Mouse (Mus musculus): ENCODE results near the gene Gm9195.

The Gm9195 gene

GRCm38 (mm10) chr14:72491738-72492137, at the start of gene Gm9195:
Gm9195 (minus strand) TSS chr14:72491838.
- Histone ChIP-seq H3K36me3 (ENCODE audit: control insufficient read depth, insufficient read depth, low read length, poor library complexity, severe bottlenecking) (no peaks in the 10 kb centered on the region), H3K27me3 (ENCODE audit: control insufficient read depth, insufficient read depth, low read length, poor library complexity, severe bottlenecking) (no peaks in the 10 kb centered on the region)
- DNase-seq (ENCODE audit: low read depth, low spot score), result no peak

- peaks cover 3% of the 10 kb centered on the region for H3K36me3 ChIP-seq (ENCODE audit: control insufficient read depth, insufficient read depth, low read length, poor library complexity, severe bottlenecking)
- DNase-seq (ENCODE audit: low read depth, low spot score), result no peak
- no peaks in the 10 kb centered on the region for H3K27me3 ChIP-seq (ENCODE audit: control insufficient read depth, insufficient read depth, low read length, poor library complexity, severe bottlenecking)
Measured at GRCm38 (mm10) chr14:72536392-72537017, 44.9 kb upstream of the Gm9195 start.

GRCm38 (mm10) chr14:72533862-72534261, 42.2 kb upstream of the Gm9195 start:
- H3K27me3 ChIP-seq (ENCODE audit: control insufficient read depth, insufficient read depth, low read length, poor library complexity, severe bottlenecking), result no peaks in the 10 kb centered on the region
- DNase-seq (ENCODE audit: low read depth, low spot score), result no peak
- H3K36me3 ChIP-seq (ENCODE audit: control insufficient read depth, insufficient read depth, low read length, poor library complexity, severe bottlenecking), result no peaks in the 10 kb centered on the region

GRCm38 (mm10) chr14:72532028-72532917, 40.6 kb upstream of the Gm9195 start:
- Histone ChIP-seq H3K36me3 (ENCODE audit: control insufficient read depth, insufficient read depth, low read length, poor library complexity, severe bottlenecking) (no peaks in the 10 kb centered on the region), H3K27me3 (ENCODE audit: control insufficient read depth, insufficient read depth, low read length, poor library complexity, severe bottlenecking) (no peaks in the 10 kb centered on the region)
- no peak for DNase-seq (ENCODE audit: low read depth, low spot score)

GRCm38 (mm10) chr14:72527126-72527525, 35.5 kb upstream of the Gm9195 start:
- H3K27me3 ChIP-seq (ENCODE audit: control insufficient read depth, insufficient read depth, low read length, poor library complexity, severe bottlenecking), result no peaks in the 10 kb centered on the region
- H3K36me3 ChIP-seq (ENCODE audit: control insufficient read depth, insufficient read depth, low read length, poor library complexity, severe bottlenecking), result no peaks in the 10 kb centered on the region
- DNase-seq (ENCODE audit: low read depth, low spot score), result no peak

- DNase-seq (ENCODE audit: low read depth, low spot score), result no peak
- Histone ChIP-seq H3K36me3 (ENCODE audit: control insufficient read depth, insufficient read depth, low read length, poor library complexity, severe bottlenecking) (no peaks in the 10 kb centered on the region), H3K27me3 (ENCODE audit: control insufficient read depth, insufficient read depth, low read length, poor library complexity, severe bottlenecking) (no peaks in the 10 kb centered on the region)
Measured at GRCm38 (mm10) chr14:72519561-72519960, 27.9 kb upstream of the Gm9195 start.

- Histone ChIP-seq H3K36me3 (ENCODE audit: control insufficient read depth, insufficient read depth, low read length, poor library complexity, severe bottlenecking) (no peaks in the 10 kb centered on the region), H3K27me3 (ENCODE audit: control insufficient read depth, insufficient read depth, low read length, poor library complexity, severe bottlenecking) (no peaks in the 10 kb centered on the region)
- no peak for DNase-seq (ENCODE audit: low read depth, low spot score)
Measured at GRCm38 (mm10) chr14:72518786-72519185, 27.1 kb upstream of the Gm9195 start.

GRCm38 (mm10) chr14:72516376-72516775, 24.7 kb upstream of the Gm9195 start:
- no peaks in the 10 kb centered on the region for H3K27me3 ChIP-seq (ENCODE audit: control insufficient read depth, insufficient read depth, low read length, poor library complexity, severe bottlenecking)
- no peak for DNase-seq (ENCODE audit: low read depth, low spot score)
- no peaks in the 10 kb centered on the region for H3K36me3 ChIP-seq (ENCODE audit: control insufficient read depth, insufficient read depth, low read length, poor library complexity, severe bottlenecking)

GRCm38 (mm10) chr14:72506723-72507420, 15.2 kb upstream of the Gm9195 start:
- Histone ChIP-seq H3K27me3 (ENCODE audit: control insufficient read depth, insufficient read depth, low read length, poor library complexity, severe bottlenecking) (no peaks in the 10 kb centered on the region), H3K36me3 (ENCODE audit: control insufficient read depth, insufficient read depth, low read length, poor library complexity, severe bottlenecking) (no peaks in the 10 kb centered on the region)
- no peak for DNase-seq (ENCODE audit: low read depth, low spot score)

- no peak for DNase-seq (ENCODE audit: low read depth, low spot score)
- Histone ChIP-seq H3K36me3 (ENCODE audit: control insufficient read depth, insufficient read depth, low read length, poor library complexity, severe bottlenecking) (no peaks in the 10 kb centered on the region), H3K27me3 (ENCODE audit: control insufficient read depth, insufficient read depth, low read length, poor library complexity, severe bottlenecking) (no peaks in the 10 kb centered on the region)
Measured at GRCm38 (mm10) chr14:72506018-72506722, 14.5 kb upstream of the Gm9195 start.

GRCm38 (mm10) chr14:72504985-72505384, 13.3 kb upstream of the Gm9195 start:
- Histone ChIP-seq H3K36me3 (ENCODE audit: control insufficient read depth, insufficient read depth, low read length, poor library complexity, severe bottlenecking) (no peaks in the 10 kb centered on the region), H3K27me3 (ENCODE audit: control insufficient read depth, insufficient read depth, low read length, poor library complexity, severe bottlenecking) (no peaks in the 10 kb centered on the region)
- DNase-seq (ENCODE audit: low read depth, low spot score), result peak; percentile 13

- Histone ChIP-seq H3K36me3 (ENCODE audit: control insufficient read depth, insufficient read depth, low read length, poor library complexity, severe bottlenecking) (no peaks in the 10 kb centered on the region), H3K27me3 (ENCODE audit: control insufficient read depth, insufficient read depth, low read length, poor library complexity, severe bottlenecking) (no peaks in the 10 kb centered on the region)
- DNase-seq (ENCODE audit: low read depth, low spot score), result no peak
Measured at GRCm38 (mm10) chr14:72503241-72503640, 11.6 kb upstream of the Gm9195 start.

GRCm38 (mm10) chr14:72493775-72494174, 2.1 kb upstream of the Gm9195 start:
- no peaks in the 10 kb centered on the region for H3K36me3 ChIP-seq (ENCODE audit: control insufficient read depth, insufficient read depth, low read length, poor library complexity, severe bottlenecking)
- H3K27me3 ChIP-seq (ENCODE audit: control insufficient read depth, insufficient read depth, low read length, poor library complexity, severe bottlenecking), result no peaks in the 10 kb centered on the region
- DNase-seq (ENCODE audit: low read depth, low spot score), result no peak

- Histone ChIP-seq H3K36me3 (ENCODE audit: control insufficient read depth, insufficient read depth, low read length, poor library complexity, severe bottlenecking) (no peaks in the 10 kb centered on the region), H3K27me3 (ENCODE audit: control insufficient read depth, insufficient read depth, low read length, poor library complexity, severe bottlenecking) (no peaks in the 10 kb centered on the region)
- DNase-seq (ENCODE audit: low read depth, low spot score), result no peak
Measured at GRCm38 (mm10) chr14:72490367-72490766, 1.3 kb downstream of the Gm9195 start.
